Mouse (Mus musculus): ENCODE measurements around the gene Fgf22. TPM values are rescaled to one million over a fixed set of nuclear protein-coding genes. Genes with fewer than 3 reads are reported as not detected.
"Not testable (repeated sequence)": the region's sequence is repeated elsewhere in the genome, so short reads cannot be mapped to it uniquely, and the experiment has no call there.

Fgf22 gene
- total RNA-seq, 2 experiments from 2014 or later, result not detected

DNA sequence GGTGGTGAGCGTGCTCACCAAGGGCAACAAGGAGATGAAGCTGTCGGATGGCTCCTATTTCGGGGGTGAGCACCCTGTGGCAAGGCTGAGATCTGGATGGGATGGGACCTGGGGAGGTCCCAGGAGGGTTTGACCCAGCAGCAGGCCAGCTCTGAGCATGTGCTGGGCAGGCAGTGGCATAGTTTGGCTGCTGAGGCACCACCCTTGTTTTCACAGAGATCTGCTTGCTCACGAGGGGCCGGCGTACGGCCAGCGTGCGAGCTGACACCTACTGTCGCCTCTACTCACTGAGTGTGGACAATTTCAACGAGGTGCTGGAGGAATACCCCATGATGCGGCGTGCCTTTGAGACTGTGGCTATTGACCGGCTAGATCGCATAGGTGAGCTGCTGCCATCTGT, 21.0 kb upstream of the Fgf22 start:
- DNase-seq, result no peak

DNA sequence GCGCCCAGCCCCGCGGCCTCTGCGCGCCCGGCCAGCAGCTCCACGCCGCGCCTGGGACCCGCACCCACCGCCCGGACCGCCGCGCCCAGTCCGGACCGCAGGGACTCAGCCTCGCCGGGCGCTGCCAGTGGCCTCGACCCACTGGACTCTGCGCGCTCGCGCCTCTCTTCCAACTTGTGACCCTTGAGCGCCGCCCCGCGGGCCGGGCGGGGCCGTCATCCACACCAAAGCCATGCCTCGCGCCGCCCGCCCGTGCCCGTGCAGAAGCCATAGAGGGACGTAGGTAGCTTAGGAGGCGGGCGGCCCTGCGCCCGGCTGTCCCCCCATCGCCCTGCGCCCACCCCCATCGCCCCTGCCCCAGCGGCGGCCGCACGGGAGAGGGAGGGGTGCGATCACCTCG, 19.5 kb upstream of the Fgf22 start:
- no peak for DNase-seq

DNA sequence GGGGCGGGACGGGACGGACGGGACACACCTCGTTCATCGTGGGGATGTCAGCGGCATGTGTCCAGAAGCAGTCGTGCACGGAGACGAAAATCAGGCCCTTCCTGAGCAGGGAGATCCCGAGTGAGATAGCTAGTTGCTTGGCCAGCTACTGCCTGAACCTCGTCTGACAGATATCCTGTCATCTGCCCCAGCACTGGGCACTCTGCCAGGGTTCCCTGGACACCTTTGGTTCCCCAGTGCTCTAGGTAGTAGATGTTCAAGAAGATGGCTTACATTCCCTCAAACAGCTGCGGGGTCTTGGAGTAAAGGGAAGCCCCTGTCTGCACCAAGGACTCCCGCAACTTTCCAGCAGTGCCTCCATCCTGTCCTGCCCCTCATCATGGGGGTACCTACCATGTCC, 18.2 kb upstream of the Fgf22 start:
- DNase-seq, result no peak

DNA sequence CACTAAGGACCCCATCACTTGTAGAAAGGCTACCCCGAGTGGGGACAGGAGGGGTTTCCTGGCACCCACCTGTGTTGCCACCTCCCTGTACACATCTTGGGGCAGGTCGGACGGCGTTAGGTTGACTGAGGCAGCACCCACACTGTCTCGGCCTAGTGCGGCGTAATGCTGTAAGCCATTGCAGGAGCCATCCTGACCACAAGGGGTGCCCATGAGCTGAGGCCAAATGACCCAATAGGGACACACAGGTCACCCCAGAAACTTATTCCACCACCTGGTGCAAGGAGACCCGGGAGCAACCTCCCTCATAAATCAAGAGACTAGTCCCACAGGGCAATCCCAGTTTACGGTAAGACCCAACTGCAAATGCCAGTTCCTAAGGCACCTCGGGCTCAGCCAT, 16.6 kb upstream of the Fgf22 start:
- DNase-seq, result no peak

DNA sequence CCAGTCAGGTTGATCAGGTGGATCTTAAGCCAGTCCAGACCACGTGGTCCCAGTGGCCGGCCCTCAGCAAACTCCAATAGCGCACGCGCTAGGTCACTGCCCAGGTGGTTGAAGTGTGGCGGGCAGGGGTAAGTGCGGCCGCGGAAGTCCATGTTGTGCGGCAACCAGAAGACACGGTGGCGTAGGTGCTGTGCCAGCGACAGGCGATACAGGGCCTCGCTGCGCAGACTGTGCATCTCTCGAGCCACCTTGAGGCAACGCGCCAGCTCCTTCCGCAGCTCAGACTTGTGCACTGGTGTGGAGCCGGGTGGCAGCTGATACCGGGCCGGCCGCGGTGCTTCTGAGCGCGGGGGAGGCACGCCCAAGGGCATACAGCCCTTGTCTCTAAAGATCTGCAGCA, 15.6 kb upstream of the Fgf22 start:
- DNase-seq, result no peak

DNA sequence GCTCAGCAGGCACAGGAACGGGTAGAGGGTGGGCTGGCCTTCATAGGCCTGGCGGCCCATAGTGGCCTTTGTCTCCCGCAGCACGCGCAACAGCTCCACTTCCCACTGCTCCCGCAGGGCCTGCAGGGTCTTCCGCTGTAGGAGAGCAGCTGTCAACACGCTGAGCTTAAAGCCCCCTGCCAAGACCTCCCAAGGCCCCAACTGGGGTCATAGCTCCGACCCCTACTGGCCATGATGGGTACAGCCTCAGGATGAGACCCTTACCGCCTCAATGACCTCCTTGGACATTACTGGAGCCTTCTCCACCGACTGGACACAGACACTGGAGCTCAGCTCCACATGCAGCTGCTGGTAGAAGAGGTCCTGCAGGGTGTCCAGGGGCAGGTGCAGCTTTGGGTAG, 14.0 kb upstream of the Fgf22 start:
- DNase-seq, result no peak

DNA sequence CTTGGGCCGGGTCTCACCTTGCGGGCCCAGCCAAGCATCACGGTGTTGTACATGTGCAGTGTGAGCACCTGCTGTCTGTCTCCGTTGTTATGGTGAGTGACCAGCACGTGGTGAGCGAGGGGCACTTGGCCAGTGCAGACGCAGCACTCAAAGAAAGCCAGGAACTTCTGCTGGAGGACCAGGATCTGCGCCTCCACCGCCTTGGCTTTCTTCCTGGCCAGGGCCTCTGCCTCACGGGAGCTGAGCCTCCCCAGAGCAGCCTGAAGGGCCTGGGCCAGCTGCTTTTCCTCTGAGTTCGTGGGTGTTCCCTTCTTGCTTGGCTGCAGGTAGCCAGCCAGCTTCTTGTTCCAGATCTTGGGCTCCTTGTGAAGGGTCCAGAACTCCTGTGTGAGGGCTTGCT, 11.7 kb upstream of the Fgf22 start:
- DNase-seq, result no peak

DNA sequence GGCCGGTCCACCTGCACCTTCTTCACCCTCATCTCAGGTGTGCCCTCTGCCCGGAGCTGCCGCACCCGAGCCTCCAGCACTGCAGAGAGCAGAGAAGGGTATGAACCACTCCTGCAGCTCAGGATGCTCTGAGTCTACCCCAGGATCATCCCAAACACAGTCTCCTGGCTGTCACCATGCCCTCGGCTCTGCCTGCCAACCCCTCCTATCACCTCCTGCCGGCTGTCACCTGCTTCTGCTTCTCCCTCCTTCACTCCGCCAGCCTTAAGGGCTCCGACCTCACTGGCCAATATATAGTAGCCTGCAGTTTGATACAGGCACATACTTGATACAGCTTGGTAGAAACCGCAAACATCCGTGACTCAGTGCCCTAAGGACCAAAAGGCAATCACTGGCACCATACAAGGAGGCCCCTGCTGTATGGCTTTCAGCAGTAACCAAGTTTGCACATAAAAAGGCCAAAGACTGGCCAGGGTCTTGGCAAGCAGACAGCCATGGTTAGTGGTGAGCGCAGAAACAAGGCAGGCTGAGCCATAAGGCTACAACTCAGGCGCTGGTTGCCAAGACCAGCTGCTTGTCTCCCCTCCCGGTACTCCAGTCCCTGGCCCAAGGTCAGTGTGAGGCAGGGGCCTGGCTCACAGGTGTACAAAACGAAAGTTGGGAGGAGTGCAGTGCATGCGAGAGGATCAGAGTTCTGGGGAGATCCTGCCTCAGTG, 11.1 kb upstream of the Fgf22 start:
- no peak for DNase-seq

DNA sequence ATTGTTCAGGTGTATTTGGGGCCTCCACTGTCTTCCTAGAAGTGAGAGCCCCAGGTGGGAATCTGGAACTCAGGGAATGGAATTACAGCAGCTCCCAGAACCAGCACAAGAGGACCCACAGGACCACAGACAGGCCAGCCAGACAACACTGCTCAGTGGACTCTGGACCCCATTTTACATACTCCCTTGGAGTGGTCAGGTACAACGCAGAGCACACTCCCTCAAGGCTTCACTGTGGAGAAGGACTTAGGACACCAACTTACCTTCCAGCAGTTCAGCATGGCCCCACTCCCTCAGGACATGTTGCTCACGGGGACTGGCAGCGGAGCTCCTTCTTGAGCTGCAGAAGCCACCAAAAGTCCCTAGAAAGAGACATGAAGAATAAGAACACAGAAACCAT, 9.5 kb upstream of the Fgf22 start:
- DNase-seq, result no peak

DNA sequence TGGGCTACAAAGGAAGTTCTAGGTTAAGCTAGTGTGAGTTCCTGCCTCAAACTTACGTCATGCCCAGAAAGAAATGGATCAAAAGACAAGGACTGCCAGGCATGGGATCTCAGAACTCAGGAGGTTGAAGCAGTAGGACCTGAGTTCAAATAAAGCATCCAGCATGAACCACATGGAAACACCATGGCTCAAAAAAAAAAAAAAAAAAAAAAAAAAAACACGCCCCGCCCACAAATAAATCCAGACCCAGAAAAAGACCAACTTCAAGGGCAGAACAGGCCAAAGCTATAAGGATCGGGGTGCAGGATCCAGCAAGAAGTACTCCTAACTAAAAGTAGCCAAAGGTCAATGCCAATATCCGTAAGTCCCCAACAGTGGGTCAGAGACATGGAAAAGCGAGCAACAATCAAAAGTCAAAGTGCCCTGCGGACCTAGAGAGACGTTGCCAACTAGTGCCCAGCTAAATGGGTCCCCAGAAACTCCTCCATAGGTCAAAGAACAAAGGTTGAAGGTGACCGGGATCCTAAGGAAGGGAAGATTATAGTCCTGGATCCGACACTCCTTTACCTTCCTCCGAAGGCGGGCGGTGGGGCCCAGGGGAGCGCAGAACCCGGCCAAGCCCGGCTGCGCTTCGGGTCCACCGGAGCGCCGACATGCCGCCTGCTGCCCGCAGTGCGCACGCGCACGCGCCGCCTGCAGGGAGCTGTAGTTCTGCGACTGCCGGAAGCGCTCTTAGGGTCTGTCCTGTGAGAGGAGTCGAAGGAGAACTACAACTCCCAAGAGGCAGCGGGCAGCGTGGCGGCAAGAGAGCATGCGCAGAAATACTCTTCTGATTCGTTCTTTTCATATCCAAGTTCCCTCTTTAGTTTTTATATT, 8.7 kb upstream of the Fgf22 start, which contains the start of gene Polrmt:
Gene Polrmt, minus strand, starts transcription at position 684 of the 876 bp plus-strand sequence.
- DNase-seq, result peak; percentile 92

DNA sequence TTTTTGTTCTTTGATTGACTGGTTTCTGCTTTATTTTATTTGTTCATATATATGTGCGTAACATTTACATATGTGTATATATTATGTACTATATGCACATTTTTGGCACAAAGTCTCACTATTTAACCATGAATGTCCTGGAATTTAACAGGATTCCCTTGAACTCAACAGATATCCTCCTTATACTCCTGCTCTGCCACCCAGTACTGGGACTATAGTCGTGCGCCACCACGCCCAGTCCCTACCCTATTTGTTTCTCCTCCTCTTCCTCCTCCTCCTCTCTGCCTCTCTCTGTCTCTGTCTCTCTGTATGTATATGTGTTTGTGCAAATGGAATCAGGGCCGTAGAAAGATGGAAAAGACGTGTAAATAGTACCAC, 8.1 kb upstream of the Fgf22 start:
- no peak for DNase-seq

DNA sequence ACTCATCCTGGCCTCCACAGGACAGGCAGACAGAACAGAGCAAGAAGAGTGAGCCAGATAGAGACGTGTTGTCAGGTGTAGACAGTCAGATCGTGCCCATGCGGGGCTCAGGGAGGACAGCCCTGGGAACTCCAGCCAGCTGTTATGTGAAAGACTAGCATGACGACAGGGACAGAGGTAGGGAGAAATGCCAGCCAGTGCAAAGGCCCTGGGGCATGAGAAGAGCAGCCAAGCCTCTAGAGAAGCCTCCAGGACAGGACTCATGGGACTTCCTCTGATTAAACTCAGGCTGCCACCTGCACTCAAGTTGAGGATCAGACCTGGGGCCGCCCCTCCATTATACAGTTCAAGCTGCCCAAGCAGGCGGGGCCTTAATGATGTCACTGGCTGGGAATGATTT, 6.4 kb upstream of the Fgf22 start:
- no peak for DNase-seq

DNA sequence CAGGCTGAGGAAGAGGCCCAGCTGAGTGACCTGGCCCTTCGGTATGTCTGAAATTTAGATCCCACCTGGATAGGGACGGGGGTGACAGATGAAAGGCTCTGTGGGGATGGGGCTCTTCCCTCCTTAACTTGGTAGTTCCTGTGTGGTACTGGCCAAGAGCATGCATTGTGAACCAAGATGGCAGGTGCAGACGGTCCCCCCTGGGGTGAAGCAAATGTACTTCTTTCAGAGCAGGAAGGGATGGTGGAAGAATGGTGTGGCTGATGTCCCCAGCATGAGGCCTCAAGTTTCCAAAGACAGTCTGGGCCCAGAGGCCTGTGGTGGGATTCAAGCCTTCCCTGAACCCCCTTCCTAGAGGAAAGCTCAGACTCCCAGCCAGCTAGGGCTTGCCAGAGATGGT, 978 bp downstream of the Fgf22 start:
- DNase-seq, result no peak

DNA sequence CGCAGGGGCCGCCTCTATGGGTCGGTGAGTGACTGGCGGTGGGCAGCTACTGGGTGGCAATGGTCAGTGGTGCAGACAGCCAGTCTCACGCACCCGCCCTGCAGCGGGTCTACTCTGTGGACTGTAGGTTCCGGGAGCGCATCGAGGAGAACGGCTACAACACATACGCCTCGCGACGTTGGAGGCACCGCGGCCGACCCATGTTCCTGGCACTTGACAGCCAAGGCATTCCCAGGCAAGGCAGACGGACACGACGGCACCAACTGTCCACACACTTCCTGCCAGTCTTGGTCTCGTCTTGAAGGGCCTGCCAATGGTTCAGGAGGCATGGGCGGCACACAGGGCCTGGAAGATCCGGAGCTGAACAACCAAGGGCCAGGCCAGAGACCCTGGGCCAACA, 1.8 kb downstream of the Fgf22 start:
- no peak for DNase-seq

DNA sequence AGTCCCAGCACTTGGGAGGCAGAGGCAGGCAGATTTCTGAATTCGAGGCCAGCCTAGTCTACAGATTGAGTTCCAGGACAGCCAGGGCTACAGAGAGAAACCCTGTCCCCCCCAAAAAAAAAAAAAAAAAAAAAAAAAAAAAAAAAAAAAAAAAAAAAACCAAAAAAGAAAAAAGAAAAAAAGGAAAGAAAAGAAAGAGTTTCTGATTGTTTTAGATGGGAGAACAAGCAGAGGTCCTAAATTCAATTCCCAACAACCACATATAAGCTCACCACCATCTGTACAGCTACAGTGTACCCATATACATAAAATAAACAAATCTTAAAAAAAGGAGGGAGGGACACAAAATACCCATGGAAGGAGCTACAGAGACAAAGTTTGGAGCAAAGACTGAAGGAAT, 4.8 kb downstream of the Fgf22 start:
- not testable (repeated sequence) for DNase-seq

DNA sequence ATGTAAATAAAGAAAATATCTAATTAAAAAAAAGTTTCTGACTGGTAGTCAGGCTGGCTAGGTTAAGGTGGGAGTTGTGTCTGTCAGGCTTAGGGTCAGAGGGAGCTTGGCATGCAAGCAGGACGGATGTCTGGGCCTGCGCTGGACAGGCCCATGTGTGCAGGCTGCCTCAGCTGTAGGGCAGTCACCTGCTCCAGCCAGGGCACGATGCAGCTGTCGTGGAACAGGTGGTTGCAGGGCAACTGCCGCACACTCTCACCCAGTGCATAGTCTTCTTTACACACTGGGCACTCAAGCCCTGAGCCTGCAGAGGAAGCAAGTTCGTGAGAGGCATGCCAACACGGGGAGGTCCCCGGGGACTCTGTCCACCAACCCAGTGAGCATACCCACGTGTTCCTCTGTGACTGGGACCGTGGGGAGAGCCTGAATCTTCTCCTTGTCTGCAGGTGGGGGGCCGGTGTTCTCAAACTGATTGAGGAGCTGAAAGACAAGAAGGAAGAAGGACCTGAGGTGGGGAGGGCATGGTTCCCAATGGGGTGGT, 5.8 kb downstream of the Fgf22 start:
- DNase-seq, result no peak

DNA sequence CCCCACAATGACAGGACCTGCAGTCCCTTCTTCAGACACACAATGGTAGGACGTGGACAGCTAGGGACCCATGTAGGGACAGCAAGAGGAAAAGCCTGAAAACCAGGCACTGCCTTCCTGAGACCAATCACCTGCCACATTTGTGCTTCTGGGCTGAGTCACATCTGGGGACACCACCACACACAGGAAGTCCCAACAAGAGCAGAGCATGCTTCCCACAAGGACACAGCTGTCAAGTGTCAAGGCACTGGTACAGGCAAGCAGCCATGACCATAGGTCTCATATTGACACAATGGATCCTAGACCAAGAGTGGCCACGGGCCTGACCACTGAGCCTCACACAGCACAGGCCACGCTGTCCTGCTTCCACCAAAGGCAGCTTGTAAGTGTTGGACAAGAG, 8.0 kb downstream of the Fgf22 start:
- no peak for DNase-seq

DNA sequence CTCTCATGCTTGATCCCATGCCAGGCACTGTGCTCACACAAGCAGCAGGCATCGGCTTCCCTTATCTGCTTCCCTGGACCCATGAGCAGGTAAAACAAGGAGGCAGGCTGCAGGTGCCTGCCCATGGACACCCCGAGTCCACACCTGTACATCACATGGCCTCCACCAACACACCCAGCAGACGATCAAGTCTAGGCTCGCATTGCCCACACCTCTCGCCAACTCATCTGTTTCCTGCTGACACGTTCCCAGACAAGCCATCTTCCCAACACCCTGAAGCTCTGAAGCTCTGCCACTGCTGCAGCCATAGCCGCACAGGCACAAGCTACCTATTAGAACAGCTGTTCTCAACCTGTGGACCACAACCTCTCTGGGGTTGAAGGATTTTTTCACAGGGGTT, 9.4 kb downstream of the Fgf22 start:
- no peak for DNase-seq

DNA sequence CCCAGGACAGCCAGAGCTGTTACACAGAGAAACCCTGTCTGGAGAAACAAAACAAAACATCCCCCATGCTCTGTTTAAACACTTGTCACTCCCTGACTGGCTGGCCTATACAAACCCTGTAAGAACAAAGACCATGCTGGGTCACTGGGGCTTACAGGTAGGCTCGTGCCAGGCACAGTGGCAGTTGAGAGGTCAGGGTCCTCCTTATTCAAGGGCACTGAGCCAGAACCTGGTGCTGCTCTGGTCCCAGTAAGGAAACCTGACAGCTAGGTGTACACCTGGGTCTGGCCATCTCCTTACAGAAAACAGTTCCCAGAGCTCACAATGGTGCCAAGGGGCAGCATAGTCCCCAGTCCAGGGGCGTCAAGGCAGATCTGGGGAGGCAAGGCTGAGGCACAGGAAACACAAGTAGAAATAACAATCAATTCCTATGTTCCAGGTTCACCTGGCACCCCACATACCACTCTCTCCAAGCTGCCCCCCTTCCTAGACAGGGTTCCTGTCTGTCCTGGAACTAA, 10.4 kb downstream of the Fgf22 start:
- no peak for DNase-seq

DNA sequence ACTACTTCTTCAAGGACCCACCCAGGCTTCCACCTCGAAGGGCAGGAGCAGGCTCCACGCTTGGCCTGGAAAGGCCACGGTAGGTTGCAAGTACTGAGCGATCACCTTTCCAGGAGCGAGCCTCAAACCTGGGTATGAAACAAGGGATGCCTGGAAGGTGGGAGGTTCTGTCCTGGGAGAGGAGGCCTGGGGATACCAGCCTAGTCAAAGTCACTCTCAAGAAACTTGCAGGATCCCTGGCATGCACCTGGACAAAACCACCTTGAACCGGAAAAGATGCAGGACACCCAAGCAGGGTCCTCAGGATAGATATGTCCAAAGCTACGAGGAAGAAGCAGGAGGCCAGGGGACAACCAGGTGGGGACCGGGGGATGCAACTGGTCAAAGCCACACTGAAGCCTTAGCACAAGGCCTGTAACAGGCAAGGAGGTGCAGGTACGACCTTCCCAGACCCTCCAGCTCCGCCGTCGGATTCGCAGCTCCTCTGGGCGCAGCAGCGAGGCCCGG, 11.2 kb downstream of the Fgf22 start:
- no peak for DNase-seq

DNA sequence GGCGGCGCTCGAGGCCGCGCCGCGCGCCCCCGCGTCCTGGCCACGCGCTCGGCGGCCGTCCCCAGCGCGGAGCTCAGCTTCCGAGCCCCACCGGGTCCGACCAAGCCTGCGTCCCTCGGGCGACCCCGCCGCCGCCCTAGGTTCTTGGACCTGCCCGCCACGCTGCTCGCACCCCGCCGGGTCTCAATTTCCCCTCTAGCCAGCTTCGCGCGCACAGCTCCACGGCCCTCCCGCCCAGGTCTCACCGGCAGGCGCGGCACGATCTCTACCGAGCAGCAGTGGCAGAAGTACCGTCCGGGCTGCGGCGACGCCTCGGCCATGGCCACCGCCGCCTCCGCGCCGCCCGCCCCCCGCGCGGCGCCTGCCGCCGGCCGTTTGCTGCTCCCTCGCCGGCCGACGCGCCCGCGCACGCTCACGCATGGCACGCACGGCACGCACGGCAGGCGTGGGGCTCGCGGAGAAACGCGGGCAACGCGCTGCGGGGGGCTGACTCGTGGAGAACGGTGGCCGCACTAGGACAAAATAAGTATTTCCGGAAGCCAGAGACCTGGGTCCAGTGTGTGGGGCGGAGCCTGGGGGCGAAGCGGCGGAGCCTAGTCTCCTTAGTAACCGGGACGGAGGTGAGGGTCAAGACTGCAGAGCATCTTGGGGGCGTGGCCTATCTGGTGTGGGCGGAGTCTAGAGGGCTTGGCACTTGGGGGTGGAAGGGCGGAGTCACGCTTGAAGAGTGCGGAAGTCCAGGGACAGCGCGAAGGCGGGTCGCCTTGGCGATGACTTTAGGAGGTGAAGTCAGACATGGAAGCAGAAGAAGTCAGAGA, 11.8 kb downstream of the Fgf22 start, which contains the start of gene Rnf126:
Gene Rnf126, minus strand, starts transcription at position 445 of the 818 bp plus-strand sequence.
- peak; percentile 98 for DNase-seq

Measured in gastrocnemius, postnatal 10 days (tissue).